Mouse (Mus musculus): ENCODE measurements around the gene Boc. TPM values are rescaled to one million over a fixed set of nuclear protein-coding genes. Genes with fewer than 3 reads are reported as not detected.
"Not testable (repeated sequence)": the region's sequence is repeated elsewhere in the genome, so short reads cannot be mapped to it uniquely, and the experiment has no call there.

Gene Boc
- polyA plus RNA-seq, 1 experiment from 2014 or later, result 14.2 TPM

DNA sequence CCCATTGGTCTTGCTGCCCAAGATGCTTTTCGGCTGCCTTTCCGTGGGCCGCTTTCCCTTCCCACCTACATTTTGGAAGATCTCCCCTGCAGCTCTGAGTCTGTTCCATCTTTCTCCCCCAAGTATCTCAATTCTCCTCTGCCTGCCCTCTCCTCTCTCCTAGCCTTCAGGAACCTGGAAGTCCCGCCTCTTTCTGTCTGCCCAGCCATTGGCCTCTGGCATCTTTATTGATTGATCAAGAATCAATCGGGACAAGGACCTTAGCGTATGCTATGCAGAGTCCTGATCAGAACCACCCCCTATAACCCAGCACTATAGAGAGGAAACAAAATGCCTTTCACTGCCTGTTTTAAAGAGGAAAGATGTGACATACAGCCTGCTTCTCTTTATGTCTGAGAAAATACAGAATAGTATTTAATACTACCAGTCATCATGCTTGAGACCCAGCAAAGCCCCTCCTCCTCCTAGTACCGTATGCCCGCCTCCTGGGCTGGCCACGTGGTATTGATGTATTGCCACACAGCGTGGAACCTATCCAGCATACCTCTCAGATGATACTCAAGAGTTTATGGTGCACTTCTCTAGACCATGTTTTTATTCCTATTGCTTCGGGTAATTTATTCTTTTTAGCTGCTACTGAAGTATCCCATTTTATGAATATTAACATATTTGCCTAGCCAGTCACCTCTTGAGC lies 82.9 kb downstream of the Boc start:
- no peak overlapping the region for H3K4me2 ChIP-seq (ENCODE audit: low read length)
- no peak for DNase-seq (ENCODE audit: low spot score)
- ATAC-seq (replicated peaks; ENCODE audit: low FRiP score, low TSS enrichment, low read depth), result no peak
- H3K27me3 ChIP-seq (replicated peaks; ENCODE audit: control insufficient read depth, insufficient read depth, low read length), result no peaks in the 10 kb centered on the region
- no peaks in the 10 kb centered on the region for H3K9me3 ChIP-seq (ENCODE audit: control insufficient read depth, low read length)
- no peak overlapping the region for H3K9ac ChIP-seq (ENCODE audit: low read length)
- 0 out of 2 replicates have a peak, but pooled peaks cover 3% of the 10 kb centered on the region for H3K4me1 ChIP-seq (replicated peaks; ENCODE audit: control insufficient read depth, insufficient read depth, low read length)
- WGBS, result 88% methylated on average over 11 of the region's 11 CpGs
- no peak overlapping the region for H3K4me3 ChIP-seq (ENCODE audit: low read depth, low read length)
- H3K27ac ChIP-seq (ENCODE audit: low read depth), result no peak overlapping the region
- H3K36me3 ChIP-seq (ENCODE audit: control insufficient read depth, insufficient read depth, low read length), result no peaks in the 10 kb centered on the region

DNA sequence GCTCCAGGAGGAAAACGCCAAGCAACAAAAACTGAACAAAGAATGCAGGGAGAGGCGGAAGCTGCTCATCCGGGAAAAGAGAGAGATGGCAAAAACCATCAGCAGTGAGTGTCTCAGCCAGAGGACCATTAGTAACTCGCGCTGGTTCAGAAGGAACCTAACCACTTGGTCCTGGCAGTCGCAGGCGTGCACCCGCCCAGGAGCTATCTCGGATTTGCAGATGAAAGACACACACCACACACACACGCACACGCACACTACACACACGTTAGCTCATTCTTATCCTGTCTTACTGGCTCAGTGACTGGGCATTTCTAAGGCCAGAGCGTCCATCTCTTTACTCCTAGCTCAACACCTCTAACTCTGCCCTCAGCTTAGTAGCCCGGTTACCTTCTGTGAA lies 83.4 kb downstream of the Boc start:
- no peak overlapping the region for H3K4me3 ChIP-seq (ENCODE audit: low read depth, low read length)
- no peaks in the 10 kb centered on the region for H3K9me3 ChIP-seq (ENCODE audit: control insufficient read depth, low read length)
- ATAC-seq (replicated peaks; ENCODE audit: low FRiP score, low TSS enrichment, low read depth), result no peak
- peak; percentile 27 for DNase-seq (ENCODE audit: low spot score)
- H3K4me2 ChIP-seq (ENCODE audit: low read length), result no peak overlapping the region
- no peaks in the 10 kb centered on the region for H3K27me3 ChIP-seq (replicated peaks; ENCODE audit: control insufficient read depth, insufficient read depth, low read length)
- 84% methylated on average over 14 of the region's 14 CpGs for WGBS
- no peaks in the 10 kb centered on the region for H3K36me3 ChIP-seq (ENCODE audit: control insufficient read depth, insufficient read depth, low read length)
- no peak overlapping the region for H3K9ac ChIP-seq (ENCODE audit: low read length)
- no peak overlapping the region for H3K27ac ChIP-seq (ENCODE audit: low read depth)
- H3K4me1 ChIP-seq (replicated peaks; ENCODE audit: control insufficient read depth, insufficient read depth, low read length), result no peaks in the 10 kb centered on the region

DNA sequence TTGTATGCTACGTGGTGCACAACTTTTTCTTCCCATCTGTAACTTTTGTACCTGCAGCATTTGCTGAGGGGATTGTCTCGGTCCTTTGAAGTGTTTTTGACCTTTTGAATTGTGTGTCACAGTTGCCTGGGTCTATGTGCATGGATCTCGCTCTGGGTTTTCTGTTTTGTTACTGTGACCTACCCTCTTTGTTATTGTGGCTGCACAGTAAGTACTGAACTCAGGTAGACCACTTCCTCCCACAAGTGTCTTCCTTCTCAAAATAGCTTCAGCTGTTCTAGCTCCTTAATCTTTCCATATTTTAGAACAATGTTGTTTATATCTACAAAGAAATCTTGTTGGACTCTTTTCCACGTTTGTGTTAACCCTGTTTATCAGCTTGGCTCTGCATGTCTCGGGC lies 97.8 kb downstream of the Boc start:
- WGBS, result 71% methylated on average over 5 of the region's 5 CpGs
- DNase-seq (ENCODE audit: low spot score) (no peak), ATAC-seq (replicated peaks; ENCODE audit: low FRiP score, low TSS enrichment, low read depth) (no peak)
- Histone ChIP-seq H3K27ac (ENCODE audit: low read depth) (no peak overlapping the region), H3K36me3 (ENCODE audit: control insufficient read depth, insufficient read depth, low read length) (no peaks in the 10 kb centered on the region), H3K4me3 (ENCODE audit: low read depth, low read length) (no peak overlapping the region), H3K4me2 (ENCODE audit: low read length) (no peak overlapping the region), H3K9me3 (ENCODE audit: control insufficient read depth, low read length) (no peaks in the 10 kb centered on the region), H3K4me1 (replicated peaks; ENCODE audit: control insufficient read depth, insufficient read depth, low read length) (no peaks in the 10 kb centered on the region), H3K9ac (ENCODE audit: low read length) (no peak overlapping the region), H3K27me3 (replicated peaks; ENCODE audit: control insufficient read depth, insufficient read depth, low read length) (no peaks in the 10 kb centered on the region)

DNA sequence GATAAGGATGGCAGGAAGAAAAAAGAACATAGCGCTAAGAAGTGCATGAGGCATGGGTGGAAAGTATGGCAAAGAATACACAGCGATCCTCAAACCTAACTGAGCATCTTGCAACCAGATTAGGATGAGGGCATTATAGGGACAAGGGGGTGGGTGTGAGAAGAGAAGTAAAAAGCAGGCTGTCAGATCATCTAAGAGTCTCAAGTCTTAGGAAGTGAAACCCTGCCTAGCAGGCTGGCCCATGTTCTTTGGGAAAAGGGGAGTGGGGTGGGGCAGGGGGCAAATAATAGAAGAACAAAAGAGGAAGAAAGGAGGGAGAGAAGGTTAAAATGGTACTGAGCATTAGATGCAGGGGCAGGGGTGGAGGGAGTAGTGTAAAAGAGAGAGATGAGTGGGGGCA lies 99.9 kb downstream of the Boc start:
- ATAC-seq (replicated peaks; ENCODE audit: low FRiP score, low TSS enrichment, low read depth), result no peak
- Histone ChIP-seq H3K4me3 (ENCODE audit: low read depth, low read length) (no peak overlapping the region), H3K36me3 (ENCODE audit: control insufficient read depth, insufficient read depth, low read length) (no peaks in the 10 kb centered on the region), H3K9me3 (ENCODE audit: control insufficient read depth, low read length) (no peaks in the 10 kb centered on the region), H3K9ac (ENCODE audit: low read length) (no peak overlapping the region), H3K4me1 (replicated peaks; ENCODE audit: control insufficient read depth, insufficient read depth, low read length) (no peaks in the 10 kb centered on the region), H3K27ac (ENCODE audit: low read depth) (no peak overlapping the region), H3K4me2 (ENCODE audit: low read length) (no peak overlapping the region), H3K27me3 (replicated peaks; ENCODE audit: control insufficient read depth, insufficient read depth, low read length) (no peaks in the 10 kb centered on the region)
- no peak for DNase-seq (ENCODE audit: low spot score)
- WGBS, result 90% methylated on average over 2 of the region's 2 CpGs

DNA sequence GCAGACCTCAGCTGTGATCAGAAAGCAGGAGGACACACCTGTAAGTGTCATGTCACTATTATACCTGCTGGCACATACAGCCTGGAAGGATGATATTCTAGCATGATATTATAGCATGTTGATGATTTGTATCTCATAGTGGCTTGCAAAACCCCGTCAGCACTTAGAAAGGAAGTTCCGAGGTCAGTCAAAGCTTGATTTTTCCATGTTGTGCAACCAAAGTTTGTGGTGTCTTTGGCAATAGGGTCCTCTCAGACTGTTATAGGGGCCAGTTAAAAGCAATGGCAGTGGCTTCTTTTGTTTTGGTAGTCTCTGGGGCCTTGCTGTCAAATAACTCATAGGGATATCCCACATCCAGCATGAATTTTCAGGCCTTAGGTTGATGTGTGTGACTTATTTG lies 100.8 kb downstream of the Boc start:
- Histone ChIP-seq H3K36me3 (ENCODE audit: control insufficient read depth, insufficient read depth, low read length) (no peaks in the 10 kb centered on the region), H3K27ac (ENCODE audit: low read depth) (no peak overlapping the region), H3K4me3 (ENCODE audit: low read depth, low read length) (no peak overlapping the region), H3K4me2 (ENCODE audit: low read length) (no peak overlapping the region), H3K27me3 (replicated peaks; ENCODE audit: control insufficient read depth, insufficient read depth, low read length) (no peaks in the 10 kb centered on the region), H3K4me1 (replicated peaks; ENCODE audit: control insufficient read depth, insufficient read depth, low read length) (no peaks in the 10 kb centered on the region), H3K9ac (ENCODE audit: low read length) (no peak overlapping the region), H3K9me3 (ENCODE audit: control insufficient read depth, low read length) (no peaks in the 10 kb centered on the region)
- WGBS, result 91% methylated on average over 2 of the region's 2 CpGs
- no peak for ATAC-seq (replicated peaks; ENCODE audit: low FRiP score, low TSS enrichment, low read depth)
- peak; percentile 33 for DNase-seq (ENCODE audit: low spot score)

DNA sequence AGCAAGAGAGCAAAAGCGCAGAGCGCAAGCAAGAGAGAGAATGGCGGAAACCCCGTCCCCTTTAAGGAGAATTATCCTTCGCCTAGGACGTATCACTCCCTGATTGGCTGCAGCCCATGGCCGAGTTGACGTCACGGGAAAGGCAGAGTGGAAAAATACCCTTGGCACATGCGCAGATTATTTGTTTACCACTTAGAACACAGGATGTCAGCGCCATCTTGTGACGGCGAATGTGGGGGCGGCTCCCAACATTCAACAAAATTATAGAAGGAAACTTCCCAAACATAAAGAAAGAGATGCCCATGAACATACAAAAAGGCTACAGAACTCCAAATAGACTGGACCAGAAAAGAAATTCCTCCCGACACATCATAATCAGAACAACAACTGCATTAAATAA lies 116.8 kb downstream of the Boc start:
- WGBS, result 94% methylated on average over 15 of the region's 15 CpGs
- not testable (repeated sequence) for ATAC-seq (replicated peaks; ENCODE audit: low FRiP score, low TSS enrichment, low read depth); H3K4me2 ChIP-seq (ENCODE audit: low read length); H3K4me1 ChIP-seq (replicated peaks; ENCODE audit: control insufficient read depth, insufficient read depth, low read length); H3K27me3 ChIP-seq (replicated peaks; ENCODE audit: control insufficient read depth, insufficient read depth, low read length); H3K36me3 ChIP-seq (ENCODE audit: control insufficient read depth, insufficient read depth, low read length); H3K27ac ChIP-seq (ENCODE audit: low read depth); H3K4me3 ChIP-seq (ENCODE audit: low read depth, low read length); DNase-seq (ENCODE audit: low spot score); H3K9me3 ChIP-seq (ENCODE audit: control insufficient read depth, low read length); H3K9ac ChIP-seq (ENCODE audit: low read length)

DNA sequence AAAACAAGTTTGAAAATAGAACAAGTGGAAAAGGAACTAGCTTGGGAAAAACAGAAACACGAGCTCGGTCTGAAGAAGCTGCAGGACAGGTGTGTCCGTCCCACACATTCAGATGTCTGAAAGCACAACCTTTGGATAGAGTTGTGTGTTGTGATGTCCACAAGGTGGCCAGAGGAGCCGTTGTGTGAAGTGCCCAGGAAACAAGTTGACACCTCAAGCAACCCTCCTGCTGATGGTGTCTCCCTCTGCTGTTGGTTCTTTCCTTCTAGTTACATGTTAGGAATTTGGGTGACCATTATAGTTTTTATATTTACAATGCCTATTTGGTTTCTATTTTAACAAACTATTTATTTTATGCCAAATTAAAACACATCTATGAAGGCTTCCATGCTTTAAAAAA lies 123.2 kb downstream of the Boc start:
- ATAC-seq (replicated peaks; ENCODE audit: low FRiP score, low TSS enrichment, low read depth), result no peak
- 60% methylated on average over 4 of the region's 4 CpGs for WGBS
- Histone ChIP-seq H3K9ac (ENCODE audit: low read length) (no peak overlapping the region), H3K9me3 (ENCODE audit: control insufficient read depth, low read length) (no peaks in the 10 kb centered on the region), H3K27me3 (replicated peaks; ENCODE audit: control insufficient read depth, insufficient read depth, low read length) (no peaks in the 10 kb centered on the region), H3K36me3 (ENCODE audit: control insufficient read depth, insufficient read depth, low read length) (no peaks in the 10 kb centered on the region), H3K4me3 (ENCODE audit: low read depth, low read length) (no peak overlapping the region), H3K27ac (ENCODE audit: low read depth) (no peak overlapping the region), H3K4me1 (replicated peaks; ENCODE audit: control insufficient read depth, insufficient read depth, low read length) (no peaks in the 10 kb centered on the region), H3K4me2 (ENCODE audit: low read length) (no peak overlapping the region)
- no peak for DNase-seq (ENCODE audit: low spot score)

Small RNA genes within 50 kb of the gene (microRNA-seq; reads per million reads assigned to microRNA genes)
- 3.3 reads per million, percentile 29 among the genes with 10 or more reads in this experiment for gene Mir3081

Other genes starting within 250 kb of the Boc start
- 1.1 TPM in 2 replicates for gene Sidt1, start 225.7 kb downstream of the Boc start, polyA plus RNA-seq (2014; fragmentation: Nextera tagmentation; extraction: Ambion mirVana)
- 31.3 and 31.6 TPM in 2 replicates for gene Spice1, start 211.8 kb downstream of the Boc start, polyA plus RNA-seq (2014; fragmentation: Nextera tagmentation; extraction: Ambion mirVana)
- gene Cfap44, start 164.1 kb downstream of the Boc start, polyA plus RNA-seq (2014; fragmentation: Nextera tagmentation; extraction: Ambion mirVana), result 0.19 and 0.42 TPM in 2 replicates
- 11.3 and 12.8 TPM in 2 replicates for gene Nepro, start 165.4 kb upstream of the Boc start, polyA plus RNA-seq (2014; fragmentation: Nextera tagmentation; extraction: Ambion mirVana)
- 27.2 and 30.5 TPM in 2 replicates for gene Gtpbp8, start 187.5 kb upstream of the Boc start, polyA plus RNA-seq (2014; fragmentation: Nextera tagmentation; extraction: Ambion mirVana)
- gene Cd200r1, start 206.8 kb upstream of the Boc start, polyA plus RNA-seq (2014; fragmentation: Nextera tagmentation; extraction: Ambion mirVana), result 0.88 and 0.99 TPM in 2 replicates

Data from intestine, embryonic 14.5 days (tissue).